Mouse (Mus musculus): ENCODE results near the gene Rab9. TPM values are rescaled to one million over a fixed set of nuclear protein-coding genes. Genes with fewer than 3 reads are reported as not detected.

Gene Rab9
- polyA plus RNA-seq, 1 experiment from 2014 or later = 27.4 TPM

GRCm38 (mm10) chrX:166504421-166504820 lies 24.8 kb upstream of the Rab9 start:
- 65% methylated on average over 2 of the region's 2 CpGs for WGBS (ENCODE audit: insufficient replicate concordance)
- no peak overlapping the region for H3K4me2 ChIP-seq
- no peak overlapping the region for H3K27ac ChIP-seq
- H3K9me3 ChIP-seq (replicated peaks) = no peaks in the 10 kb centered on the region
- H3K4me3 ChIP-seq = no peak overlapping the region
- H3K27me3 ChIP-seq (replicated peaks) = no peaks in the 10 kb centered on the region
- H3K9ac ChIP-seq = no peak overlapping the region
- H3K4me1 ChIP-seq = peaks cover 5% of the 10 kb centered on the region; the same call in 1 of the 2 replicates
- ATAC-seq = no peak
- 0 out of 2 replicates have a peak, but pooled peaks cover 3% of the 10 kb centered on the region for H3K36me3 ChIP-seq

- Histone ChIP-seq H3K36me3 (0 out of 2 replicates have a peak, but pooled peaks cover 3% of the 10 kb centered on the region), H3K9me3 (replicated peaks) (no peaks in the 10 kb centered on the region), H3K9ac (no peak overlapping the region), H3K27ac (no peak overlapping the region), H3K4me1 (no peaks in the 10 kb centered on the region), H3K27me3 (replicated peaks) (no peaks in the 10 kb centered on the region), H3K4me2 (no peak overlapping the region), H3K4me3 (no peak overlapping the region)
- WGBS (ENCODE audit: insufficient replicate concordance) = 50% methylated on average over 1 of the region's 1 CpGs
- ATAC-seq = no peak
Observed at GRCm38 (mm10) chrX:166499496-166500190, 20.0 kb upstream of the Rab9 start.

GRCm38 (mm10) chrX:166497771-166498170 lies 18.1 kb upstream of the Rab9 start:
- ATAC-seq = no peak
- WGBS (ENCODE audit: insufficient replicate concordance) = 49% methylated on average over 4 of the region's 4 CpGs

GRCm38 (mm10) chrX:166495052-166495451 lies 15.4 kb upstream of the Rab9 start:
- no peaks in the 10 kb centered on the region for H3K4me1 ChIP-seq
- no peak overlapping the region for H3K4me2 ChIP-seq
- WGBS (ENCODE audit: insufficient replicate concordance) = 81% methylated on average over 2 of the region's 2 CpGs
- no peak for ATAC-seq
- H3K9me3 ChIP-seq (replicated peaks) = no peaks in the 10 kb centered on the region
- H3K36me3 ChIP-seq = no peaks in the 10 kb centered on the region
- no peak overlapping the region for H3K4me3 ChIP-seq
- H3K9ac ChIP-seq = no peak overlapping the region
- H3K27me3 ChIP-seq (replicated peaks) = 0 out of 2 replicates have a peak, but pooled peaks cover 3% of the 10 kb centered on the region
- no peak overlapping the region for H3K27ac ChIP-seq

More at GRCm38 (mm10) chrX:166497771-166498170, 18.1 kb upstream of the Rab9 start:
- Histone ChIP-seq H3K4me3 (no peak overlapping the region), H3K27me3 (replicated peaks) (0 out of 2 replicates have a peak, but pooled peaks cover 3% of the 10 kb centered on the region), H3K9me3 (replicated peaks) (no peaks in the 10 kb centered on the region), H3K4me1 (no peaks in the 10 kb centered on the region), H3K4me2 (no peak overlapping the region), H3K27ac (no peak overlapping the region), H3K9ac (no peak overlapping the region), H3K36me3 (no peaks in the 10 kb centered on the region)

- 11% methylated on average over 28 of the region's 28 CpGs for WGBS (ENCODE audit: insufficient replicate concordance)
- Histone ChIP-seq H3K27ac (peak overlapping the region; percentile 75), H3K9ac (peak overlapping the region; percentile 78)
Observed at GRCm38 (mm10) chrX:166478631-166479364, 869 bp downstream of the Rab9 start.

GRCm38 (mm10) chrX:166477393-166477792 lies 2.3 kb downstream of the Rab9 start:
- Histone ChIP-seq H3K27ac (no peak overlapping the region), H3K27me3 (replicated peaks) (0 out of 2 replicates have a peak, but pooled peaks cover 2% of the 10 kb centered on the region), H3K4me2 (peak overlapping the region; percentile 69; the same call in 1 of the 2 replicates), H3K9me3 (replicated peaks) (no peaks in the 10 kb centered on the region), H3K4me3 (no peak overlapping the region), H3K4me1 (peaks cover 18% of the 10 kb centered on the region; the same call in 1 of the 2 replicates), H3K9ac (no peak overlapping the region), H3K36me3 (peaks cover 18% of the 10 kb centered on the region; the same call in 1 of the 2 replicates)
- 71% methylated on average over 6 of the region's 6 CpGs for WGBS (ENCODE audit: insufficient replicate concordance)
- no peak for ATAC-seq

More at GRCm38 (mm10) chrX:166478631-166479364, 869 bp downstream of the Rab9 start:
- H3K4me2 ChIP-seq = peak overlapping the region; percentile 69
- peak overlapping the region; percentile 74 for H3K4me3 ChIP-seq
- 0 out of 2 replicates have a peak, but pooled peaks cover 7% of the 10 kb centered on the region for H3K27me3 ChIP-seq (replicated peaks)
- peaks cover 15% of the 10 kb centered on the region; the same call in 1 of the 2 replicates for H3K4me1 ChIP-seq
- ATAC-seq = peak; percentile 29
- H3K36me3 ChIP-seq = peaks cover 18% of the 10 kb centered on the region; the same call in 1 of the 2 replicates
- no peaks in the 10 kb centered on the region for H3K9me3 ChIP-seq (replicated peaks)

- H3K27ac ChIP-seq = no peak overlapping the region
- H3K4me3 ChIP-seq = no peak overlapping the region
- H3K36me3 ChIP-seq = peaks cover 23% of the 10 kb centered on the region; the same call in 1 of the 2 replicates
- peaks cover 14% of the 10 kb centered on the region; the same call in 1 of the 2 replicates for H3K4me1 ChIP-seq
- no peak overlapping the region for H3K4me2 ChIP-seq
- H3K9ac ChIP-seq = no peak overlapping the region
- H3K27me3 ChIP-seq (replicated peaks) = no peaks in the 10 kb centered on the region
- no peak for ATAC-seq
- H3K9me3 ChIP-seq (replicated peaks) = no peaks in the 10 kb centered on the region
- WGBS (ENCODE audit: insufficient replicate concordance) = 75% methylated on average over 6 of the region's 6 CpGs
Observed at GRCm38 (mm10) chrX:166472612-166473011, 7.1 kb downstream of the Rab9 start.

- Histone ChIP-seq H3K9ac (no peak overlapping the region), H3K9me3 (replicated peaks) (no peaks in the 10 kb centered on the region), H3K4me3 (no peak overlapping the region), H3K4me1 (no peaks in the 10 kb centered on the region), H3K27ac (no peak overlapping the region), H3K4me2 (no peak overlapping the region), H3K27me3 (replicated peaks) (no peaks in the 10 kb centered on the region), H3K36me3 (0 out of 2 replicates have a peak, but pooled peaks cover 5% of the 10 kb centered on the region)
- no peak for ATAC-seq
- WGBS (ENCODE audit: insufficient replicate concordance) = 83% methylated on average over 7 of the region's 7 CpGs
Observed at GRCm38 (mm10) chrX:166468321-166468720, 11.3 kb downstream of the Rab9 start.

- Histone ChIP-seq H3K4me2 (no peak overlapping the region), H3K27me3 (replicated peaks) (no peaks in the 10 kb centered on the region), H3K27ac (no peak overlapping the region), H3K9me3 (replicated peaks) (no peaks in the 10 kb centered on the region), H3K4me1 (no peaks in the 10 kb centered on the region), H3K4me3 (no peak overlapping the region), H3K9ac (no peak overlapping the region), H3K36me3 (peaks cover 30% of the 10 kb centered on the region)
- no peak for ATAC-seq
- 72% methylated on average over 1 of the region's 1 CpGs for WGBS (ENCODE audit: insufficient replicate concordance)
Observed at GRCm38 (mm10) chrX:166455525-166455924, 24.1 kb downstream of the Rab9 start.

- H3K9me3 ChIP-seq (replicated peaks) = no peaks in the 10 kb centered on the region
- no peaks in the 10 kb centered on the region for H3K4me1 ChIP-seq
- ATAC-seq = no peak
- H3K27me3 ChIP-seq (replicated peaks) = no peaks in the 10 kb centered on the region
- WGBS (ENCODE audit: insufficient replicate concordance) = 58% methylated on average over 3 of the region's 3 CpGs
- H3K4me3 ChIP-seq = no peak overlapping the region
- no peak overlapping the region for H3K4me2 ChIP-seq
- H3K9ac ChIP-seq = no peak overlapping the region
- H3K36me3 ChIP-seq = peaks cover 30% of the 10 kb centered on the region
- no peak overlapping the region for H3K27ac ChIP-seq
Observed at GRCm38 (mm10) chrX:166454331-166454730, 25.3 kb downstream of the Rab9 start.

- Histone ChIP-seq H3K27me3 (replicated peaks) (no peaks in the 10 kb centered on the region), H3K4me2 (no peak overlapping the region), H3K9me3 (replicated peaks) (no peaks in the 10 kb centered on the region), H3K36me3 (peaks cover 30% of the 10 kb centered on the region), H3K9ac (no peak overlapping the region), H3K4me1 (no peaks in the 10 kb centered on the region), H3K4me3 (no peak overlapping the region), H3K27ac (no peak overlapping the region)
- WGBS (ENCODE audit: insufficient replicate concordance) = 53% methylated on average over 6 of the region's 6 CpGs
- no peak for ATAC-seq
Observed at GRCm38 (mm10) chrX:166453532-166453931, 26.1 kb downstream of the Rab9 start.

GRCm38 (mm10) chrX:166444552-166444951 lies 35.1 kb downstream of the Rab9 start:
- ATAC-seq = no peak
- no peaks in the 10 kb centered on the region for H3K36me3 ChIP-seq
- H3K9ac ChIP-seq = no peak overlapping the region
- H3K27me3 ChIP-seq (replicated peaks) = peaks cover 18% of the 10 kb centered on the region
- no peak overlapping the region for H3K27ac ChIP-seq
- H3K4me2 ChIP-seq = no peak overlapping the region
- WGBS (ENCODE audit: insufficient replicate concordance) = 34% methylated on average over 3 of the region's 3 CpGs
- H3K4me1 ChIP-seq = peaks cover 27% of the 10 kb centered on the region
- H3K9me3 ChIP-seq (replicated peaks) = no peaks in the 10 kb centered on the region
- no peak overlapping the region for H3K4me3 ChIP-seq

All from liver, embryonic 12.5 days (tissue).